Mouse (Mus musculus): ENCODE measurements at regions not wholly inside any gene's neighbourhood (a gene's known extent, or its start where the extent isn't known, plus 50 kb on each side); places are given as distances from the start of the nearest gene placed in this dataset.
A peak's percentile ranks its signal among the peaks of the same experiment; 100 is the strongest.

- DNase-seq (ENCODE audit: low read depth, low spot score) = no peak
Observed at GRCm38 (mm10) chr2:173334856-173335595, 58.7 kb upstream of the Pmepa1 start.

DNA sequence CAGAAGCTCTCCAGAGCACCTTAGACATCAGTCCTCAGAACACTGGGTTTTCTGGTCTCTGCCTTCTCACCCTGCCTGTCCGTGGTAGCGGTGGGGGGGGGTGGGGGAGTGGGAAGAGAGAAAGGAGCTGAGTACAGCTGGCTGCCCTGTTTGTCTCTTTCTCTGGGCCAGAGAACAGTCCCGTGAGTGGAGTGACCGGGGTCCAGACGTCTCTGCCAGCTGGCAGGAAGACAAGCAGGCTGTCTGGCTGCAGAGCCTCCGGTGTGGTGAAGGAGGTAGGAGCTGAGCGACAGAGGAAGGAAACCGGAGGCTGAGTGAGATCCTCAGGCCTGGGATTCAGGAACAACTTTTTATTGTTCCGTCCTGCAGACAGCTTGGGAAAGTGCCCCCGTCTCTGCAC lies 59.5 kb upstream of the Pmepa1 start:
- DNase-seq (ENCODE audit: low read depth, low spot score) = no peak

DNA sequence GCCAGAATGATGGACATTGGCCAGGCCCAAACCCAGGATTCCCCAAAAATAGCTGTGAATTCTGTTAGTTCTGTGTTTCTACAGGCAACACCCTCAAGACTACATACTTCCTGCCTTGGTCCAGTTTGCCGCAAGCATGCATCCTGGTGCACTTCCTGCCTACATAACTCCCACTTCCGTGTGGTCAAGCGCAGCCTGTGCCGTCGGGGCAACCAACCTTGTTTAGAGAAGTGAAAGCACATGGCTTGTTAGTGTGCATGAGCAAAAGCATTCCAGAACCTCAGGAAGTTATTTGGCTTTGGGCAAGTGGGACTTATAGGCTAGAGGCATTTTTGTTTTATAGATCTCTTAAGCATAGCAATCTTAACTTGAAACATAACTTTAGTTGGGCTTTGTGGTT lies 61.3 kb upstream of the Pmepa1 start:
- DNase-seq (ENCODE audit: low read depth, low spot score) = no peak

- no peak for DNase-seq (ENCODE audit: low read depth, low spot score)
Observed at GRCm38 (mm10) chr2:173338671-173339070, 62.3 kb upstream of the Pmepa1 start.

GRCm38 (mm10) chr2:173339211-173339610 lies 62.9 kb upstream of the Pmepa1 start:
- DNase-seq (ENCODE audit: low read depth, low spot score) = no peak

- no peak for DNase-seq (ENCODE audit: low read depth, low spot score)
Observed at GRCm38 (mm10) chr2:173340044-173340601, 63.8 kb upstream of the Pmepa1 start.

GRCm38 (mm10) chr2:173342605-173343260 lies 66.4 kb upstream of the Pmepa1 start:
- DNase-seq (ENCODE audit: low read depth, low spot score) = no peak

DNA sequence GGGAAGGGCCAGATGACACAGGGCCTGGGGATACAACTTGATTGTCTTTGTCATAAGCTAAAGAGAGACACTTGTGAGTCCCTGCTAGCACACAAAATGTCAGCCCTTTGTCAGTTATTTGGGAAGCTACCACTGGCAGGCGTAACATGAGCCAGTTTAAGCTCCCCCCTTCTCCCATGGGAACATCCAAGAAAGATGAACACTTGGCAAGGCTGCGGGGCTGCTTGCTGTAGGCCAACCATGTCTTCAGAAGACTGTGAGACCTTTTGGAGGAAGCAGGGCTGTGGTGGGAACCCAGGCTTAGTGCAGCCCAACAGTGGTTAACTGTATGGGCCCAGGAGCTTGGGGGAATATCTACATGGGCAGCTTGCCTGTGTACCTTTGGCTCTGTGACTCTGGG lies 67.3 kb upstream of the Pmepa1 start:
- no peak for DNase-seq (ENCODE audit: low read depth, low spot score)

GRCm38 (mm10) chr2:173344221-173344620 lies 67.9 kb upstream of the Pmepa1 start:
- DNase-seq (ENCODE audit: low read depth, low spot score) = peak; percentile 87

DNA sequence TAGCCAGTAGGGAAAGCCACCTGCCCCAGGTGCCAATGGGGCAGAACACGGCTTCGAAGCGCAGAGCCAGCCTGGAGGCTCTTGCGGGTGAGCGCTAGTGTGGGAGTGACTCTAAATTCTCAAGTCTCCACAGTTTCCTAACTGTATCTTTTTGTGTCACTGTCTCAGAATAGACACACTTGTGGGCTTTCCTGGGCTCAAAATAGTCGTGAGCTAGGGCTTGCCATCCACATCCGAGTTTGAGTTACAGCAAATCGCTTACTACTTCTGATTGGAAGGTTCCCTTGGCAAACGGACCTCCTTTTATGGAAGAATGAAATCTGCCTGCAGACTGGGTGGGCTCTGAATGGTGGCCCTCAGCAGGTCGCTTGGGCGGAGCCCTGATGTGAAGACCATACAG lies 71.0 kb upstream of the Pmepa1 start:
- DNase-seq (ENCODE audit: low read depth, low spot score) = no peak

DNA sequence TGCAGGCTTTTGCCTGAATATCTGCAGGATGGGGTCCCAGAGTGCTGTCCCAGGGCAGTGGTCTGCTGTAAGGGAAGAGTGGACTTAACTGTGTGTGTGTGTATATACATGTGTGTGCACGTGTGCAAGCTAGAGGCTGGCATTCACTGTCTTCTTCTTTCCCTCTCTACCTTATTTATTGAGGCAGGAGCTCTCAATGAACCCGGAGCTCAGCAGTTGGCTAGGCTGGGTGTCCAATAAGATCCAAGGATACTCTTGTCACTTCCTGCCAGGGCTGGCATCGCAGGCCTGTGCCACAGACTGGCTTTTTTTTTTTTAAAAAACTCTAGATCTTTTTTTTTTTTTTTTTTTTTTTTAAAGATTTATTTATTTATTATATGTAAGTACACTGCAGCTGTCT lies 72.4 kb upstream of the Pmepa1 start:
- DNase-seq (ENCODE audit: low read depth, low spot score) = no peak

- no peak for DNase-seq (ENCODE audit: low read depth, low spot score)
Observed at GRCm38 (mm10) chr2:173349510-173349909, 73.2 kb upstream of the Pmepa1 start.

DNA sequence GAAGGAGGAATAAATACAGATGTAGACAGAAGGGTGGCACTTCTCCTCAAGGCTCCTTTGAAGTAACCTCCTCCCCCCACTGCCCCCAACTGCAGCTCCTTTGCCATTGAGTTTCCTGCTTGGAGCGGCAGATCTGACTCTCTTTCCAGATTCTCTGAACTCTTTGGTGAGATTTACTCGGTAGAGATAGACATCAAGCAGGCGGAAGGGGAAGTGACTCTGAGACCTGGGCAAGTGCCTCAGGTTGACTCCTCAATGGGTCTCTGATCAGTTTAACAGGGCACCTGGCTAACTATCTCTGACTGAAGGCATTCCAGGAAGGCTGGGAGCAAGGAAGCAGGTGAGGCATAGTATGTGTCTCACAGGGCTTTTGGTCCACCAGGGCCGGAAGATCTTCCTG lies 73.6 kb upstream of the Pmepa1 start:
- DNase-seq (ENCODE audit: low read depth, low spot score) = no peak

- DNase-seq (ENCODE audit: low read depth, low spot score) = no peak
Observed at GRCm38 (mm10) chr2:173350405-173350804, 74.1 kb upstream of the Pmepa1 start.

DNA sequence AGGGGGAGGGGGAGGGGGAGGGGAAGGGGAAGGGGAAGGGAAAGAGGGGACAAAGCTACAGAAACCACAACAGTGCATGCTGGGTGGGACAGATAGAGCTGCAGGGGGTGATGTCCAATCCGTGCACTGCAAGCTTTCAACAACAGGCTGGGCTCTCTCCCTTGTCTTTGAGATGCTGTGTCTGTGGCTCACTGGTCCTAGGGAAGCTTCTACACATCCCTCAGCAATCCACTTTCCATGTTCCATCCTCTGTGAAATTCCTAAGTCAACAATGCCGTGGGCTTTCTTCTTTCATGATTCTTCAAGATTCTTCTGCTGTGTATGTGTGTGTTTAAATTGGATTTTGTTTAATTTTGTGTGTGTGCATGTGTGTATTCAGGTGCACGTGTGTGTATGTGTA lies 74.5 kb upstream of the Pmepa1 start:
- DNase-seq (ENCODE audit: low read depth, low spot score) = no peak

- no peak for DNase-seq (ENCODE audit: low read depth, low spot score)
Observed at GRCm38 (mm10) chr2:173351831-173352755, 75.8 kb upstream of the Pmepa1 start.

DNA sequence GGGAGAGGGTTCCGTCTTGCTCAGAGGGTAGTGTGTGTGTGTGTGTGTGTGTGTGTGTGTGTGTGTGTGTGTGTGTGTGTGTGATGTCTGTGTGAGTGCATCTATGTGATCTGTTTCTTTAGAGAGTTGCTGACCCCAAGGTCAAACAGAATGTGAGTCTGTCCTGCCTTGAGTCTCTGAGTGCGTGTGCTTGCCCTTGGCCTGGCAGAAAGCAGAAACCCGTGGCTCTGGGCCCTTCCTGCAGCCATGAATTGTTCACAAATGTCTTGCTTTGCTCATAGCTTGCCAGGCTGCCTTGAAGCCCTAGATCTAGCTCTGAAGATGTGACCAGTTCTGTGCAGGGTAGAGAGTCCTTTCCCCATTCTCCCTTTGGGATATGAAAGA lies 76.4 kb upstream of the Pmepa1 start:
- no peak for DNase-seq (ENCODE audit: low read depth, low spot score)

DNA sequence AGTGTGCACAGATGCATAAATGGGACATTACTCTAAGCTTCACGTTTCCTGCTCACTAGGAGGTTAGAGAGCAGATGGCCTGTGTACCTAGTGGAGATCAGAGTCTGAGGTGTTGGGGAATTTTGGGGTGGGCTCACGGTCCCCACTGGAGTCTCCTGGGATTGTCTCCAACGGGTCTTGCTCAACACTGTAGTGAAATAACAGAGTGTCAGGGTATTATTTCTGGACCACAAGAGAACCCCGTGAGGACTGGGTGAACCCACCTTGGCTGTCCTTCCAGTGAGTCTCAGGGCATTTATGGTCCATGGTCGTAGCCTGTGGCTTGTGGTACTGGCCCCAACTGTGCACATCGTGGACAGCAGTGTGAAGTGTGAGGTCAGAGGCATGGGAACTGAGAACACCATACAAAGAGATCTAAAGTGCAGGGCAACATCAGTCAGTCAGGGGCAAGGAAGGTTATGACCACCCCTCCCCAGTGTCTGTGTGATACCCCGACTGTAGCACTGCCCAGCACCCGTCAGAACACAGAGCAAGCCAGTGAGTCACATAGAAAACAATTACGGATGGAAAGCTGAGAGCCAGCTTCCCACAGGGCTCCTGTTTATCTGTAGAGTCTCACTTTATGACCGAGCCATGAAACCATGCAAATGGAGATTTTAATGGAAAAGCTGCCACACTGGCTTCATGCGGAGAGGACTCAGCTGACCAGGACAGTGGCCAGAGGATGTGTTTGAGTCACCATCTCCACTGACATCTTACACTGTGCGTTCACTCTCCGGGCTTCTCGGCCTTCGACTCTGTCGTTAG lies 77.3 kb upstream of the Pmepa1 start:
- DNase-seq (ENCODE audit: low read depth, low spot score) = no peak

DNA sequence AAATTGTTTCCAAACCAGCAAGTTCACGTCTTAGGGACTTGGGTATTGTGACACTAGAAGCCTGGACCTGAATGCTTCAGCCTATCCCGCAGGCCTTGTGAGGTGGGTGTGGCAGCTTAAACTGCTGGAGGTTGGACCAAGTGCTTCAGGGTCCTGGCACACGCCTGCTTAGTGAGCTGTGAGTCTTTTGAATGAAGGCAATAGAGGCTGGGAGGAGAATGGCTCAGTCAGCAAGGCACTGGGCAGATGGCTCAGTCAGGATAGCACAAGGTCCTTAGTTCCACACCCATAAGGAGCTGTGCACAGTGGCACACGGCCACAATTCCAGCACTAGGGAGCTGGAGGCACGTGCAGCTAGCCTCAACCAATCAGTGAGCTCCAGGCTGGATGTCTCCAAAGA lies 80.5 kb upstream of the Pmepa1 start:
- DNase-seq (ENCODE audit: low read depth, low spot score) = no peak

- no peak for DNase-seq (ENCODE audit: low read depth, low spot score)
Observed at GRCm38 (mm10) chr2:173365441-173366166, 89.3 kb upstream of the Pmepa1 start.

DNA sequence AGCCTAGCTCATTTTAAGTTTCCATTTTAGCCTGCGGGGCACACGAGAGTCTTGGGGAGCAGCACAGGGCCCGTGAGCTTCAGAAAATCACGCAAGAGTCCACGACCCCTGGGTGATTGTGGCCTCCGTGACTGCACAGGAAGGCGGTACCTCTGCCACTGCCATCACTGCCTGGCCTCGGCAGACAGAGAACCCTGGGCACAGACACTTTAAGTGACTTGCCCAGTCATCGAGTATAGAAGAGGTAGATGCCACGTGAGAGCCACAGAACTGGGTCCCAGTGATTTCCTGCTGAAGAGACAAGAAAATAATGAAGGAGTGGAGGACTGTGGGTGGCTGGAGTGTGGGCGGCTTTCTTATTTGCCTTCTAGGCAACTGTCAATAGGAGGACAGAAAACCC lies 90.4 kb upstream of the Pmepa1 start:
- DNase-seq (ENCODE audit: low read depth, low spot score) = no peak
